Mouse (Mus musculus): ENCODE results near the gene Zfp580. TPM values are rescaled to one million over a fixed set of nuclear protein-coding genes. Genes with fewer than 3 reads are reported as not detected.

Gene Zfp580
- total RNA-seq, 2 experiments from 2014 or later: 2.4 to 3.7 TPM

DNA sequence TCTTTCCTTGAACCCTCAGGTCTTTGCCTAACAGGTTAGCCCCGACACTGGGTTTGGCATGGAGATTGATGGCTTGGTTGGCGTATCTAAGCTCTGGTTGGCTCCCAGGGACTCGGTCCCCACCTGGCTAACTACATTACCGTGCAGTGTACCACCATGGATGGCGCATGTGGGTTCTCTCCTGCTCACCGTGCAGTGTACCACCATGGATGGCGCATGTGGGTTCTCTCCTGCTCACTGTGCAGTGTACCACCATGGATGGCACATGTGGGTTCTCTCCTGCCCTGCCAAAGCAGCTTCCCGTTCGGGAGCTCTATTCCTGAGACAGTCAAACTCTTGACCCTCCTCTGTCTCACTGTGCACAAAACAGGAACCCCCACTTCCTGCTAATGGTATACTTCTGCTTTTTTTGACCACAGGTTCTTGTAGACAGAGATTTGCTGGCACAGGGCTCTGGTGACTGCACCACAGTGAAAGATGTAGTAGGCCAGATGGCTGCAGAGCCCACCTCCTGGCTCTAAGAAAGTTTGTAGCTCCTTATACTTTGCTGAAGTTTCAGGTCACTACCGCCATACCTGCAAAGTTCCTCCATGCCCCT is 49.8 kb downstream of the Zfp580 start:
- no peak for DNase-seq (ENCODE audit: low spot score)

DNA sequence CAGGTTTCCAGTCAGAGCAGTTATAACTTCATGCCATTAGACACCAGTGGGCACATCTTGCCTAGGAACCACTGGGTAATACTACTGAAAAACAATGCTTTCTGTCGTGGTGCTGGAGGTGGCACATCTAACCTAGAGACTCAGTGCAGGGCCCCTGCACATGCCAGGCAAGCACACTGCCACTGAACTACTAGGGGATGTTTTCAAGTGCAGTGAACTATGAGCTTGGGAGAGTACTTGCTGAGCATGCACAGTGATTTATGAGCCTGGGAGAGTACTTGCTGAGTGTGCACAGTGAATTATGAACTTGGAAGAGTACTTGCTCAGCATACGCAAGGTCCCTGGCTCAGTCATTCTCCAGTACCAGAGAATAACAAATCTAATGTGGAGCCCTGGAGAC is 51.2 kb downstream of the Zfp580 start:
- no peak for DNase-seq (ENCODE audit: low spot score)

Other genes starting within 250 kb of the Zfp580 start
- gene Ube2s, start 238.9 kb upstream of the Zfp580 start, total RNA-seq (2021): 10 to 100 TPM; 84.1 to 86.9 TPM
- gene Shisa7, start 206.8 kb upstream of the Zfp580 start, total RNA-seq (2021): not detected
- 1 to 10 TPM; 6.0 to 8.2 TPM for gene Isoc2b, start 181.3 kb upstream of the Zfp580 start, total RNA-seq (2021)
- gene Isoc2a, start 174.4 kb upstream of the Zfp580 start, total RNA-seq (2021): 10 to 100 TPM; 26.9 to 32.6 TPM
- under 1 TPM; 0.18 to 0.64 TPM for gene Gm36210, start 145.0 kb upstream of the Zfp580 start, total RNA-seq (2021)
- 1 to 10 TPM; 8.7 to 8.9 TPM for gene Zfp628, start 136.3 kb upstream of the Zfp580 start, total RNA-seq (2021)
- 1 to 10 TPM; 3.2 to 4.6 TPM for gene Nat14, start 129.5 kb upstream of the Zfp580 start, total RNA-seq (2021)
- 1 to 10 TPM; 3.9 to 4.7 TPM for gene Ssc5d, start 125.8 kb upstream of the Zfp580 start, total RNA-seq (2021)
- gene Sbk2, start 87.1 kb upstream of the Zfp580 start, total RNA-seq (2021): 100 to 1,000 TPM in 1 of 2 experiments, 10 to 100 TPM in 1; 37.4 to 119 TPM
- gene Sbk3, start 80.4 kb upstream of the Zfp580 start, total RNA-seq (2021): 10 to 100 TPM in 1 of 2 experiments, 1 to 10 TPM in 1; 1.8 to 15.5 TPM
- gene Zfp579, start 55.4 kb upstream of the Zfp580 start, total RNA-seq (2021): 10 to 100 TPM in 1 of 2 experiments, 1 to 10 TPM in 1; 8.7 to 13.9 TPM
- gene Zfp524, start 37.1 kb upstream of the Zfp580 start, total RNA-seq (2021): 1 to 10 TPM; 8.0 to 8.5 TPM
- gene Fiz1, start 36.8 kb upstream of the Zfp580 start, total RNA-seq (2021): 10 to 100 TPM; 19.0 to 24.4 TPM
- not detected for gene Gm44973, start 36.0 kb upstream of the Zfp580 start, total RNA-seq (2021)
- gene Zfp865, start 31.2 kb upstream of the Zfp580 start, total RNA-seq (2021): 10 to 100 TPM; 12.4 to 13.2 TPM
- not detected for gene Ccdc106, start 31.0 kb upstream of the Zfp580 start, total RNA-seq (2021)
- gene 4632433K11Rik, start 17.4 kb upstream of the Zfp580 start, total RNA-seq (2021): not detected
- gene Zfp784, start 13.1 kb upstream of the Zfp580 start, total RNA-seq (2021): 1 to 10 TPM; 2.7 to 2.8 TPM
- gene U2af2, start 10.6 kb downstream of the Zfp580 start, total RNA-seq (2021): 10 to 100 TPM; 39.0 to 49.6 TPM
- 100 to 1,000 TPM; 161 to 183 TPM for gene Epn1, start 28.7 kb downstream of the Zfp580 start, total RNA-seq (2021)
- not detected for gene Rfpl4, start 65.4 kb downstream of the Zfp580 start, total RNA-seq (2021)
- 1 to 10 TPM; 2.1 to 2.6 TPM for gene Rasl2-9, start 74.4 kb downstream of the Zfp580 start, total RNA-seq (2021)
- gene Vmn1r55, start 98.1 kb downstream of the Zfp580 start, total RNA-seq (2021): not detected
- gene Vmn1r56, start 145.2 kb downstream of the Zfp580 start, total RNA-seq (2021): not detected
- not detected for gene Vmn1r57, start 167.0 kb downstream of the Zfp580 start, total RNA-seq (2021)

Measured in gastrocnemius, adult 18-20 months (tissue).